Mouse (Mus musculus) R1 (cell line): ENCODE results near the gene Enox1.
"Not testable (repeated sequence)": the region's sequence is repeated elsewhere in the genome, so short reads cannot be mapped to it uniquely, and the experiment has no call there.

ENCODE experiments used
- DNase-seq: peaks from one replicate; pipeline ENCODE4 v3.0.0-alpha.2; 2018; ENCODE audit warnings: low read depth, low spot score

Enox1 gene

GRCm38 (mm10) chr14:77509042-77509441, 352.5 kb downstream of the Enox1 start:
- peak; percentile 63 for DNase-seq

GRCm38 (mm10) chr14:77509924-77510323, 353.4 kb downstream of the Enox1 start:
- DNase-seq, result no peak

GRCm38 (mm10) chr14:77511137-77511870, 354.7 kb downstream of the Enox1 start:
- no peak for DNase-seq

GRCm38 (mm10) chr14:77518017-77518416, 361.5 kb downstream of the Enox1 start:
- peak; percentile 85 for DNase-seq

- peak; percentile 98 for DNase-seq
Observed at GRCm38 (mm10) chr14:77518941-77519695, 362.6 kb downstream of the Enox1 start.

GRCm38 (mm10) chr14:77519701-77520100, 363.1 kb downstream of the Enox1 start:
- DNase-seq, result peak; percentile 98

- no peak for DNase-seq
Observed at GRCm38 (mm10) chr14:77524303-77524702, 367.7 kb downstream of the Enox1 start.

- no peak for DNase-seq
Observed at GRCm38 (mm10) chr14:77526262-77526661, 369.7 kb downstream of the Enox1 start.

GRCm38 (mm10) chr14:77529201-77529600, 372.6 kb downstream of the Enox1 start:
- no peak for DNase-seq

GRCm38 (mm10) chr14:77529621-77530020, 373.1 kb downstream of the Enox1 start:
- DNase-seq, result no peak

GRCm38 (mm10) chr14:77533638-77534037, 377.1 kb downstream of the Enox1 start:
- DNase-seq, result peak; percentile 65

- no peak for DNase-seq
Observed at GRCm38 (mm10) chr14:77534120-77534519, 377.6 kb downstream of the Enox1 start.

GRCm38 (mm10) chr14:77536592-77536991, 380.0 kb downstream of the Enox1 start:
- no peak for DNase-seq

GRCm38 (mm10) chr14:77539563-77539962, 383.0 kb downstream of the Enox1 start:
- not testable (repeated sequence) for DNase-seq

- peak; percentile 62 for DNase-seq
Observed at GRCm38 (mm10) chr14:77541925-77542324, 385.4 kb downstream of the Enox1 start.

GRCm38 (mm10) chr14:77546531-77547274, 390.1 kb downstream of the Enox1 start:
- no peak for DNase-seq

GRCm38 (mm10) chr14:77547351-77547750, 390.8 kb downstream of the Enox1 start:
- no peak for DNase-seq

GRCm38 (mm10) chr14:77548963-77549362, 392.4 kb downstream of the Enox1 start:
- DNase-seq, result no peak

- no peak for DNase-seq
Observed at GRCm38 (mm10) chr14:77557446-77558070, 401.0 kb downstream of the Enox1 start.

- no peak for DNase-seq
Observed at GRCm38 (mm10) chr14:77558910-77559309, 402.3 kb downstream of the Enox1 start.

- no peak for DNase-seq
Observed at GRCm38 (mm10) chr14:77559792-77560191, 403.2 kb downstream of the Enox1 start.
